Mouse (Mus musculus) cerebellum, adult 2 months (tissue): ENCODE data around the gene Odf4.

Experiments
- CTCF ChIP-seq: fragments of 200-500 bp; IDR thresholded peaks from 2 replicates; pipeline ENCODE4 v1.5.1; 2011; ENCODE audit warnings: low read depth, mild to moderate bottlenecking, control low read depth, low read length, moderate library complexity, borderline replicate concordance; ENCODE audit not compliant: insufficient read depth
- POLR2A ChIP-seq: fragments of 200-500 bp; IDR thresholded peaks from 2 replicates; pipeline ENCODE4 v1.6.1; 2011; ENCODE audit warnings: low read length, control low read depth, borderline replicate concordance; ENCODE audit not compliant: insufficient read depth

DNA sequence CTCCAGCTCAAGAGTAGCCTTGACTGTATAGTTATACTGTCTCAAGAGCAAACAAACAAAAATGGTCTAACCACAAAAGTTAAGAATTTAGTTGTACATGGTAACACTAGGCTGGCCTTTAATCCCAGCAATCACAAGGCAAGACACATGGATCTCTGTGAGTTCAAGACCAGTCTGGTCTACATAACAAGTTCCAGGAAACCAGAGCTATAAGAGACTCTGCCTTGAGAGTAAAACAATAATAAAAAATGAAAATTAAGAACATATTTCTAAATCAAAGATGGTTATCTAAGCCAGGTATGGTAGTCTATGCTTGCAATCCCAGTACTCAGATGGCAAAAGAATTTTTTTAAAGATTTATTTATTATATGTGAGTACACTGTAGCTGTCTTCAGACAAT is 38.2 kb upstream of the Odf4 start:
- TF ChIP-seq CTCF, result no peak
- TF ChIP-seq POLR2A, result no peak
